Mouse (Mus musculus) liver, adult 10 weeks (tissue): ENCODE results near the gene Sp6. TPM values are rescaled to one million over a fixed set of nuclear protein-coding genes. Genes with fewer than 3 reads are reported as not detected.

Experiments used
- polyA plus RNA-seq: library from polyadenylated mRNA; stranded (reverse); fragments of 350-450 nt; fragmentation: Illumina TruSeq; extraction: RNeasy Lipid Tissue Mini Kit (QIAGEN cat#74804); gene quantifications from one replicate; pipeline ENCODE4 v1.2.3, GENCODE M21; 2014; ENCODE audit warnings: low read depth, low replicate concordance

Gene Sp6
- not detected for polyA plus RNA-seq

GRCm38 (mm10) chr11:97013121-97013670, at the start of gene Sp6:
Sp6 (plus strand) TSS chr11:97013394.

DNA sequence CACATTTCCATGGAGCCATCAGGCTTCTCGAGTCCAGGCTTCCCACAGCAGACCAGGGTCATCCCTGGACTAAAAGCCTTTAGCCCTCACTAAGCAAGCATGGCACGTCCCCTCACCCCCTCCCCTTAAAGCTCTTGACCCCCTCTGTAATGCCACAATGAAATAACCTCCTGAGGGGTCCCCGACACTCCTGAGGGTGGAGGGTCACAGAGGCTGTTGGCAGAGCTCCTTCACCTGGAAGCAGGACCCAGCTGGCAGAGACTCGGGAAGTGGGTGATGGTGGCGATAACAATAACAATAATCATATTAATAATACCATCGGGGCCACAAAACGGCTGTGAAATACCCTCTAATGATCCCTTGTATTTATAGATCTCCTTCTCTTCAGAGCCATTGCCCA, 30.3 kb upstream of the Sp6 start, which contains the start of gene Sp2:
Sp2 (minus strand) TSS at position 101 of the 400 bp plus-strand sequence.

DNA sequence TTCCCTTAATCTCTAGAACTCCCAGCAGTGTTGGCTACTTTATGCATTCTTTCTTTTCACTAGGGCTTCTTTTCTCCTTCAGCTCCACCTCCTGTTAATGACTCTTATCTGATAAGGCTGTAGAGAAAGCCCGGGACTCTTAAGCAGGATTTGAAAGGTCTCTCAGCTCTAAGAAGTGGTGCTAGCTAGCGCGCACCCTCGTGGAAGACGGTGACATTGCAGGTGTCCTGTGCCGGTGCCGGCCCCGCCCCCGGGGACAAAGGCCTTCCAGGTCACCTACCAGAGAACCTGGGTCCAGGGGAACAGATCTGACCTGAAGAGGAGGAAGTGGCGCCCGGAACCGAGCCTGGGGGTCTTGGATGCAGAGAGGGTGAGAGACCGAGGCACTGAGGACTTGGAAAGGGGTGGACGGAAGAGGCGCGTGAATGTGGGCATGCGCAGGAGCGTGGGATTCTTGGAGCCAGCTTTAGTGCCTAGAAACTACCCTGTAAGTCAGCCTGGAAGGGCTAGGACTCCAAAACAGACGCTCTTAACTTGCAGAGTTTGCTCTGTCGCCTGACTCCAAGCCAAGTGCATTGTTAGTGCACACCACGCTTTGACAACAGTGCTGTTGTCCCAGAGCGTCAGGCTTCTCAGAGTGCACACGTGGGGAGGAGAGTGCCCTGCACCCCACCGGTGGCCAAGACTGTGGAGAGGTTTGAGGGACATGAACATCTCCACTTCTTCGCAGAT, 16.7 kb downstream of the Sp6 start, which contains the start of gene Scrn2:
Scrn2 (plus strand) TSS at position 253 of the 732 bp plus-strand sequence.

GRCm38 (mm10) chr11:97041022-97041899, 28.1 kb downstream of the Sp6 start, which contains the start of the genes Lrrc46 and Mrpl10:
Lrrc46 (minus strand) TSS chr11:97041407.
Mrpl10 (plus strand) TSS chr11:97041560.

GRCm38 (mm10) chr11:97050216-97050943, 37.2 kb downstream of the Sp6 start, which contains the start of gene Osbpl7:
Osbpl7 (plus strand) TSS chr11:97050628.

Other genes starting within 250 kb of the Sp6 start
- 3.0 TPM for gene Snx11, start 235.8 kb upstream of the Sp6 start, polyA plus RNA-seq
- 37.1 TPM for gene Cbx1, start 224.3 kb upstream of the Sp6 start, polyA plus RNA-seq
- 25.4 TPM for gene Nfe2l1, start 183.4 kb upstream of the Sp6 start, polyA plus RNA-seq
- 15.9 TPM for gene Copz2, start 163.5 kb upstream of the Sp6 start, polyA plus RNA-seq
- gene Cdk5rap3, start 96.9 kb upstream of the Sp6 start, polyA plus RNA-seq, result 31.6 TPM
- 0.58 TPM for gene Prr15l, start 85.3 kb upstream of the Sp6 start, polyA plus RNA-seq
- 54.7 TPM for gene Pnpo, start 69.4 kb upstream of the Sp6 start, polyA plus RNA-seq
- 1.2 TPM for gene Sp2, start 30.4 kb upstream of the Sp6 start, polyA plus RNA-seq
- gene Scrn2, start 16.5 kb downstream of the Sp6 start, polyA plus RNA-seq, result 0.69 TPM
- gene Lrrc46, start 28.0 kb downstream of the Sp6 start, polyA plus RNA-seq, result 0.58 TPM
- 15.7 TPM for gene Mrpl10, start 28.2 kb downstream of the Sp6 start, polyA plus RNA-seq
- 0.16 TPM for gene Osbpl7, start 37.2 kb downstream of the Sp6 start, polyA plus RNA-seq
- not detected for gene Tbx21, start 101.9 kb downstream of the Sp6 start, polyA plus RNA-seq
- 0.19 TPM for gene Tbkbp1, start 138.1 kb downstream of the Sp6 start, polyA plus RNA-seq
- gene Kpnb1, start 174.5 kb downstream of the Sp6 start, polyA plus RNA-seq, result 53.4 TPM